Mouse (Mus musculus) Patski (cell line): ENCODE data around the gene Nell1. TPM values are rescaled to one million over a fixed set of nuclear protein-coding genes. Genes with fewer than 3 reads are reported as not detected.

Experiments used
- ATAC-seq: fragments of 100-300 bp; one replicate; pipeline ENCODE4 v1.8.0; 2021
- CTCF ChIA-PET: fragments of 350-600 bp; sonication (Branson Sonifier 250); formaldehyde crosslinking; loops from one replicate; lab custom pipeline; 2022; ENCODE audit warnings: inconsistent platforms; lab: Charles Lee
- POLR2A ChIA-PET: fragments of 350-600 bp; sonication (Branson Sonifier 250); formaldehyde crosslinking; loops from one replicate; lab custom pipeline; 2022; ENCODE audit warnings: antibody characterized with exemption, inconsistent platforms; lab: Charles Lee
- DNase-seq: peaks from one replicate; pipeline ENCODE4 v3.0.0-alpha.2; 2011; ENCODE audit warnings: low read depth, low spot score
- H3K27me3 ChIP-seq: fragments of 371-371 bp; one replicate; pipeline ENCODE4 v1.5.1; 2021
- CTCF ChIP-seq: fragments of 100-300 bp; IDR thresholded peaks from one replicate; pipeline ENCODE4 v1.5.1; 2021
- in situ Hi-C: fragments of 300-500 bp; cut with MboI; formaldehyde crosslinking; loops from 3 replicates; pipeline ENCODE4 v1.11.1; 2018; ENCODE audit warnings: low pct_unique_long_range_greater_than_20kb, mixed read lengths
- polyA plus RNA-seq: library from polyadenylated mRNA; unstranded; gene quantifications from one replicate; pipeline ENCODE4 v1.2.3, GENCODE M21; 2021

Nell1 gene
- polyA plus RNA-seq, 1 experiment from 2014 or later: 0.05 TPM

DNA sequence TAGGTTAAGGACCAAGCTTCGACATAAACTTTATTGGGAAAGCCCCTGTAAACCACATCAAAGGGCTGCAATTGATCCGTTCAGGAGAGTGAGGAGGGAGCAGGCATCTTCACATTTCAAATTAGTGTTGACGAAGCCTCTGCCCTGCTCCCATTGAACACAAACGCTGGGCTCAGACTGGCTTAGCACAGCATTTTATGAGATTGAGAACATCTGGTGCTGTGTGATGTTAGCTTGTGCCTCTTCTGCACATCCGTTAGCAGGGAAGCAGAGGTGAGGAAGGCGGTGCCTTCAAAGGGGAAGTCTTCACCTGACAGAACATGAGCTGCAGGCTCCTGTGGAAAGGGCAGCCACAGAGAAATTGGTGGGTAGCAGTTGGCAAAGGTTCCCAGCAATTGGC is 66.4 kb downstream of the Nell1 start:
- no peaks in the 10 kb centered on the region for H3K27me3 ChIP-seq
- ChIA-PET CTCF (no interaction called here), POLR2A (no interaction called here)
- no peak for DNase-seq
- TF ChIP-seq CTCF: no peak
- in situ Hi-C loops: no loop called here
- ATAC-seq: no peak

DNA sequence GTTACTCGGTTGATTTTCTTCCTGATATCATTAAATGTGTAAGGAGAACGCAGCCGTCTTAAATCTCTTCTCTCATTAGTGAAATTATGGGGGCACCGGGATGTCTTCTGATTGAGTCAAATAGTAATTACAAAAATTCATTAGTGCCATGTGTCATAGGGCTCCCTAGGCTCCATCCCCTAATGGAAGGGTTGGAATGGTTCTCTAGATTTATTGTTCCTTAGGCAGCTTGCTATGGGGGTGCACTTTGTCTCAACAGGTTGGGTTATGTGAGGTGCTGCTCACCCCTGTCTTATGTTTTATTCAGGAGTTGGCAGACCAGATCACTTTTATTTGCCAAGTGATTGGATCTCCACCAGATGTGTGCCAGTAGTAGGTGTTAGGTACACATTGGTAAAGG is 75.5 kb downstream of the Nell1 start:
- ATAC-seq (no peak), DNase-seq (no peak)
- in situ Hi-C loops: no loop called here
- TF ChIP-seq CTCF: no peak
- CTCF ChIA-PET: interaction anchor here (1.4 kb wide), 1 partner anchor 16 kb away, joined by 5 read pairs; no protein-coding TSS in a partner anchor
- no peaks in the 10 kb centered on the region for H3K27me3 ChIP-seq
- POLR2A ChIA-PET: no interaction called here

DNA sequence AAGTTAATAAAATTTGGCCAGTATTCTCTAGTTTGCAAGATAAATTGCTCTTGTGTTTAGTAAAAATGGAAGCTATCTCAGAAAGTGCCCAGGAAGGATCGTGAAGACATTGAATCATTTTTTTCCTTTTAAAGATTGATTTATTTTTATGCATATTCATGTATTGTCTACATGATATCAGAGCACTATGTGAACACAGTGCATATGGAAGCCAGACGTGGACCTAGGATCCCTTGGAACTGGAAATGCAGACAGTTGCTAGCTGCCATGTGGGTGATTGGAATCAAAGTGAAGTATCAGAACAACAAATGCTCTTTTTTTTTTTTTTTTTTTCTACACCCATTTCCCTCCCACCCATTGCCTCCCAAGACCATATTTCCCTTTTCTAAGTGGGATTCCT is 79.0 kb downstream of the Nell1 start:
- ChIA-PET CTCF (no interaction called here), POLR2A (no interaction called here)
- in situ Hi-C loops: no loop called here
- H3K27me3 ChIP-seq: no peaks in the 10 kb centered on the region
- TF ChIP-seq CTCF: no peak
- no peak for DNase-seq
- ATAC-seq: no peak

DNA sequence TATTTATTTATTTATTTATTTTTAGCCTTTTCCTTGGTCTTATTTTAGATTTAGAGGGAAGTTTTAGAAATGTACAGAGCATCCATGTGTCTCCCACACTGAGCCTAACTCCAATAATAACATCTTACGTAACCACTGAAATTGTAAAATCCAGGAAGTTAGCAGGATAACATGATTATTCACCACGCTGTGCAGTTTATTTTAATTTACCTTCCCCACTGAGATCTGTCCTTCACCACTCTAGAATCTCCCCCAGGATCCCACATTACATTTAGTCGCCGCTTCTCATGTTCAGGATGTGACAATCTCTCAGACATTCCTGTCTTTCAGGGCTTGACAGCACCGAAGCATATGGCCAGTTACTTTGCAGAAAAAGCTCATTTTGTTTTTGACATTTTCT is 119.8 kb downstream of the Nell1 start:
- ChIA-PET CTCF (no interaction called here), POLR2A (no interaction called here)
- in situ Hi-C loops: no loop called here

DNA sequence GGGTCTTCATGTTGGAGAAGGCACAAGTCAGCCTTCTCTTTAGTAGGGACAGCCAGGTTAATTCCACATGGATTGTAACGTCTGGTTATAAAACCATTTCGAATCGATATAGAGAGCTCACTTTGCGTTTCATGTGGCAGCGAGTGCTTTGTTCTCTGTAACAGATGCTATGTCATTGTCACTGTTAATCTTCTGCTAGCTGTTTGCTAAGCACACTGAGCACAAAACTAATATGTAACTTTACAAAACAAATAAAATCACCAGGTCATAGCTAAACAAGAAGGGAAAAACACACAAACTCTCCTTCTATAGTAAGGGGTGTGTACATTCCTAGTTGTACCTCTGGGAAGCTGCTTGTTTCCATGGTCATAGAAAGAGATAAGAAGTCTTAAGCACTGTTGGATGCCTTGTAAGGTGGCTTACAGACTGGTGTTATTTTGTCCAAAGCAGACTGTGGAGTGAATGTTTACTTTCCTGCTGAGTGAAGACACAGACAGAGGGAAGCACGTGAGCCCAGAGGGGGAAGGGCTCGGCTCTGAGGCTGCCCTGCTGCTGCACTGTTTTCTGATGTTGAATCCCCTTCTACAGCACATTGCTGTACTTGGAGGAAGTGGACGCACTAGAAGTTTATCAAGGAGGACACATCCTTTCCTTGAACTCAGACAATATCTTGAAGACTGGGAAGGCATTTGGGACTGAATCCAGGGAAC is 131.1 kb downstream of the Nell1 start:
- no peak for ATAC-seq

More for the DNA sequence above, 119.8 kb downstream of the Nell1 start:
- DNase-seq (no peak), ATAC-seq (no peak)
- no peak for TF ChIP-seq CTCF
- H3K27me3 ChIP-seq: peaks cover 4% of the 10 kb centered on the region

DNA sequence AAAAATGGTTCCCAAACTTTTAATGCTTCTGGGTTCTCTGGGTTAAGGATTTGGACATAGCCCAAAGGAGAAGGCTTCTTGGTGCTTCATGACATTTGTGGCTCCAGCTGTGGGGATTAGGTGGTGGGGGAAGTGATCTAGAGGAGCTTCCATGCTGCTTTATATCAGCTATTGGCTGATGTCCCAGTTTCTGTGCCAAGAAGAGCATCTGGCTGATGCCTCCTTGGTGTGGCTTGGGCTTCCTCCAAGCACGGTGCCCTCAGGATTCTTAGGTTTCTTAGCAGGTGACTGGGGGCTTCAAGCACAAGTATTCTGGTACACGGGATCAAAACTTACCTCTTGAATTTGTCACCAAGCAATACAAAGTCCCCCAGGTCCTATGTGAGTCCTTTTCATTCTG is 132.6 kb downstream of the Nell1 start:
- in situ Hi-C loops: no loop called here
- no peak for ATAC-seq

More for the DNA sequence above, 131.1 kb downstream of the Nell1 start:
- TF ChIP-seq CTCF: no peak
- no peak for DNase-seq
- no peaks in the 10 kb centered on the region for H3K27me3 ChIP-seq
- ChIA-PET CTCF (interaction anchor here (1.3 kb wide), 1 partner anchor 10 kb away, joined by 3 read pairs; no protein-coding TSS in a partner anchor), POLR2A (no interaction called here)
- in situ Hi-C loops: no loop called here

DNA sequence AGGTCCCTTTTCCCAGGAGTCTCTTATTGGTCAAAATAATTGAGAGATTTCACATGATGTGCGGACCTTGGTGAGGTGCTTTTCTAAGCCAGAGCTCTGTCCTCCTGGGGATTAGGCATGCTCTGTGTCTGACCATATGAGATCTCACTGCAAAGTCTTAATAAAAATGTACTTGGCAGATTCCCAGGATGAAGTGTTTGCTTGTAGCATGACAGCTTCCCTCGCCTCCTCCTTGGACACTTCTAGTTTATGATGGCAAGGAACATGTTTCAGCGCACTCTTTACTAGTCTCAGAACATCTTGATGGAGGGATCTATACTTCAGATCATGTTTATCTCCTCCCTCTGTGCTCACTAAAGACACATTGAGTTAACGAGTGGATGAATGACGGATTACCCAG is 143.7 kb downstream of the Nell1 start:
- in situ Hi-C loops: no loop called here
- POLR2A ChIA-PET: no interaction called here
- TF ChIP-seq CTCF: no peak
- no peak for DNase-seq
- H3K27me3 ChIP-seq: no peaks in the 10 kb centered on the region
- ATAC-seq: no peak
- CTCF ChIA-PET: no interaction called here

More for the DNA sequence above, 132.6 kb downstream of the Nell1 start:
- TF ChIP-seq CTCF: no peak
- CTCF ChIA-PET: no interaction called here
- POLR2A ChIA-PET: no interaction called here
- DNase-seq: no peak
- no peaks in the 10 kb centered on the region for H3K27me3 ChIP-seq

DNA sequence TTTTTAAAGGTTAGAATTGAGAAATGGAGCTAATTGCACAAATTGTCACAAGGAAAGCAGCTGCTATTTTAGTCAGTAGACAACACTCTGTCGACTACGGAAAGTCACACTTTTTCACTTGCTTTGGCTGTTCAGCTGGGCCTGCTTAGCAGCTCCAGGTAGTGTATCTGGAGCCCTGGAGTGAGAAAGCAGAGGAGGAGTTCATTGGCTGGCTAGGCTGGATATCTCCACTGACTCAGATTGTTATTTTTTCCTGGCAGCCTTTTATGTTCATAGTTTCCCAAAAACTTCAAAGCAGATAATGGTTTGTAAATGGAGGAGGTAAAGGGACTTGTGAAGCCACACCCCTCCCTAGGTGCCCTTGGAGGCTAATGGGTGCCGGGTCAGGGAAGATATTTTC is 163.0 kb downstream of the Nell1 start:
- TF ChIP-seq CTCF: no peak
- POLR2A ChIA-PET: no interaction called here
- in situ Hi-C loops: no loop called here
- DNase-seq (no peak), ATAC-seq (no peak)
- CTCF ChIA-PET: no interaction called here
- no peaks in the 10 kb centered on the region for H3K27me3 ChIP-seq

DNA sequence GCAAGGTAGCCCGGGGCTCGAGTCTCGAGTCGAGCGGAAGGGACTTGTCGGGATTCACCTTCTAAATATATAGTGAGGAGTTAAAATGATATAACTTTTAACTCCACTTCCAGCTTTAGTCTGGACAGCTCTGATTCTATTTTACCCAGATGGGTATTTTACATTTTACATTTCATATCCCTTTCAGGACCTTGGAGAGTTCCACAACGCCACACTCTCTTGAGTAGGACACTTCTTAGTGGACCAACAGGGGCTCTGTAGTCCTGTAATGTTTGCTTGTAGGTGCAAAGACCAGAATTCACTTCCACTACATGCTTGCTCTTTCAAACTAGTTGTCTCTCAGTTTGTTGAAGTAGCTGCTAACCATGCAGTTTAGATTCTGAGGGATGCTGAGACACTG is 174.7 kb downstream of the Nell1 start:
- CTCF ChIA-PET: no interaction called here
- TF ChIP-seq CTCF: no peak
- no peaks in the 10 kb centered on the region for H3K27me3 ChIP-seq
- POLR2A ChIA-PET: no interaction called here
- ATAC-seq: no peak
- no peak for DNase-seq
- in situ Hi-C loops: no loop called here

DNA sequence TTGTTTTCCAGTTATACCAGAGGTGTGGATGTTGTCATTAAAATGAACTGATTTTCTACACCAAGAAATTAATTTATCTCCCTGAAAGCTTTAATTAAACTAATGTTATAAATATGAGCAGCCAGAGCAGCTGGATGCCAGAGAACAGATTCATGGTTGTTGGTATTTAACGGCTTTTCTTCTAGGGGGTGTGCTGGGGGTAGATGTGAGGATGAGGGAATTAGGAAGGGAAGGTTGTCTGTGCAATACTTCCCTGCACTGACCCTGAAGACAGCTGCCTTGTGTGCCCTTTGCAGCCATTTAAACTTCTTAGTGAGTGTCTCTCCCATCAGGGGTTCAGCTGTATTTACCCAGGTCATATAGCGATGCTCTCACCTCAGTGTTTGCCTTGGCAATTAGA is 176.2 kb downstream of the Nell1 start:
- no peak for TF ChIP-seq CTCF
- POLR2A ChIA-PET: no interaction called here
- CTCF ChIA-PET: interaction anchor here (1.1 kb wide), 1 partner anchor 12 kb away, joined by 4 read pairs; no protein-coding TSS in a partner anchor
- no peak for DNase-seq
- in situ Hi-C loops: no loop called here
- H3K27me3 ChIP-seq: no peaks in the 10 kb centered on the region
- ATAC-seq: no peak

DNA sequence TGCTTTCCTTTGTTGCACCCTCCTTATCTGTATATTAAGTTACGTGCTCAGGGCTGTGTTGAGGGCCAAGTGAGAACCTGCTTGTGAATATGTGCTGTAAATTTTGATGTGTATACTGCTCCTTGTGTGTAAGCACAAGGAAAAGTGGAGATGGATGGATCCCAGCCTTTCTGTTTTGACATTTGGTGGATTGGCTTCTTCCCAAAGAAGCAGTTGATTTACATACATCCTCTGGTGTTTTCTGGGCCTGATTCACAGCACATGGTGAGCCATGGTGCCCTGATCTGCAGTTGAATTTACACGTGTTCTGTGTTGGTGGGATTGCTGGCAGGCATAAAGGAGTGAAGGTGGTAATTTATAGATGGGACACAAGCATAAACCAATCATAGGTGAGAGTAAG is 179.0 kb downstream of the Nell1 start:
- in situ Hi-C loops: no loop called here
- no peaks in the 10 kb centered on the region for H3K27me3 ChIP-seq
- ChIA-PET CTCF (no interaction called here), POLR2A (interaction anchor here (0.6 kb wide), 1 partner anchor 170 kb away, joined by 4 read pairs; no protein-coding TSS in a partner anchor)
- DNase-seq (no peak), ATAC-seq (no peak)
- TF ChIP-seq CTCF: no peak
